Mouse (Mus musculus) intestine, embryonic 14.5 days (tissue): ENCODE data around the gene Tacr2. TPM values are rescaled to one million over a fixed set of nuclear protein-coding genes. Genes with fewer than 3 reads are reported as not detected.

ENCODE experiments used
- ATAC-seq: fragments of 200-750 bp; cut with Nextera tagmentation; replicated peaks from 2 replicates; pipeline ENCODE4 v1.8.0; 2017; ENCODE audit warnings: low read depth, moderate number of reproducible peaks, moderate TSS enrichment, moderate library complexity; ENCODE audit not compliant: low FRiP score, low TSS enrichment
- DNase-seq: peaks from one replicate; pipeline ENCODE4 v3.0.0-alpha.2; 2018; ENCODE audit warnings: low spot score
- H3K27ac ChIP-seq: fragments of 300-500 bp; sonication (generic); 2 replicates; pipeline ENCODE4 v1.5.1; 2014; ENCODE audit warnings: low read depth, mild to moderate bottlenecking, control low read depth
- H3K27me3 ChIP-seq: fragments of 300-500 bp; sonication (generic); replicated peaks from 2 replicates; pipeline ENCODE4 v1.6.1; 2014; ENCODE audit warnings: low read length, control low read depth; ENCODE audit not compliant: control insufficient read depth, insufficient read depth
- H3K36me3 ChIP-seq: fragments of 300-500 bp; sonication (generic); 2 replicates; pipeline ENCODE4 v1.6.1; 2014; ENCODE audit warnings: low read length, control low read depth; ENCODE audit not compliant: control insufficient read depth, insufficient read depth
- H3K4me1 ChIP-seq: fragments of 300-500 bp; sonication (generic); replicated peaks from 2 replicates; pipeline ENCODE4 v1.6.1; 2014; ENCODE audit warnings: low read length, control low read depth, mixed read lengths; ENCODE audit not compliant: control insufficient read depth, insufficient read depth
- H3K4me2 ChIP-seq: fragments of 300-500 bp; sonication (generic); 2 replicates; pipeline ENCODE4 v1.6.1; 2014; ENCODE audit warnings: low read length
- H3K4me3 ChIP-seq: fragments of 300-500 bp; sonication (generic); 2 replicates; pipeline ENCODE4 v1.5.1; 2014; ENCODE audit warnings: low read depth, low read length, control low read depth, mixed read lengths
- H3K9ac ChIP-seq: fragments of 300-500 bp; sonication (generic); 2 replicates; pipeline ENCODE4 v1.6.1; 2014; ENCODE audit warnings: mild to moderate bottlenecking, low read length
- H3K9me3 ChIP-seq: fragments of 300-500 bp; sonication (generic); 2 replicates; pipeline ENCODE4 v1.6.1; 2016; ENCODE audit warnings: low read length, control low read depth; ENCODE audit not compliant: control insufficient read depth
- WGBS: fragments of 180-500 bp; shearing (Covaris S2); extraction: QIAGEN DNeasy Blood & Tissue Kit; methylation state at CpG from one replicate; pipeline ENCODE4 v1.1.7; 2014; 5-methylcytosine and 5-hydroxymethylcytosine counted together
- polyA plus RNA-seq: library from polyadenylated mRNA; unstranded; fragments of >200 nt; fragmentation: Nextera tagmentation; extraction: Ambion mirVana; gene quantifications from 2 replicates; pipeline ENCODE4 v1.2.1, GENCODE M21; 2014

The Tacr2 gene
- polyA plus RNA-seq, 1 experiment from 2014 or later = 0.50 TPM

DNA sequence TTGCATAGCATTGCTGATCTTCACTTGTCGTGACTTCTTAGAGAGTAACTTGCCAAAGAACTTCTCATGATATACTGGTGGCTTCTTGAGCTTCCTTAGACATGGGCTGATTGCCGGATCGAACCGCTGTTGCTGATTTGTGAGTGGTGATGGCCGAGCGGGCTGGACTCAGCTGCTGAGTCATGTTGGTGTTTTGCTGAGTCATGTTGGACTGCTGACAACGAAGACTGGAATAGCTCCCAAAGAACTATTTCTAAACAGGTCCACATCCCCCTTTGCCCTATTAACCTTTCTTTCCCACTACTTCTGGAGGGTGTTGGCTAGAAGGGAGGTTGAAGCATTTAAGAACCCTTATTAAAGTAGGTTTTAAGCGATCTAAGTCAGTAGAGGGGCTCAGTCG, 8.2 kb upstream of the Tacr2 start:
- no peak overlapping the region for H3K27ac ChIP-seq
- no peak overlapping the region for H3K4me3 ChIP-seq
- no peak overlapping the region for H3K4me2 ChIP-seq
- no peaks in the 10 kb centered on the region for H3K36me3 ChIP-seq
- H3K9ac ChIP-seq = no peak overlapping the region
- H3K4me1 ChIP-seq = peaks cover 9% of the 10 kb centered on the region; the same call in 1 of the 2 replicates
- ATAC-seq = no peak
- H3K27me3 ChIP-seq = no peaks in the 10 kb centered on the region
- DNase-seq = no peak
- H3K9me3 ChIP-seq = no peaks in the 10 kb centered on the region
- WGBS = 91% methylated on average over 9 of the region's 9 CpGs

DNA sequence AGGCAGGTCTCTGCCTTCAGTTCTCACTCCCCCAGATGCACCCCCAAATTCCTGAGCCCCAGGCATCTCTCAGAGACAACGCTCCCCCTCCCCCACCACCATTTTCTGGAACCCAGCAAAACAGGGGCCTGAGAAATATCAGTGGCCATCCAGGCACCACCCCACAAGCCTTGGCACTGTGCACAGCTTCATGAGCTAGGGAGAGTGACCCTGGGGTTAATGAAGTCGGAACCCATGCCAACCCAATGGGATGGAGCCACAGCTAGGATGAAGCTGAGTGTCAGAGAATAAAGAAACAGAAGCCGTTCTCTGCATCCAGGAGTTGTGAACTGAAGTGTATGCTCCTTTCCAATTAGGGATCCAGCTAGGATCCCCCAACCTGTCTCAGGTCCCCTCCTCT, 5.1 kb upstream of the Tacr2 start:
- ATAC-seq = no peak
- no peak overlapping the region for H3K4me2 ChIP-seq
- no peak overlapping the region for H3K9ac ChIP-seq
- no peak for DNase-seq
- H3K4me1 ChIP-seq = peaks cover 9% of the 10 kb centered on the region; the same call in 1 of the 2 replicates
- H3K4me3 ChIP-seq = no peak overlapping the region
- no peaks in the 10 kb centered on the region for H3K9me3 ChIP-seq
- H3K36me3 ChIP-seq = no peaks in the 10 kb centered on the region
- peak overlapping the region; percentile 58; the same call in 1 of the 2 replicates for H3K27ac ChIP-seq
- no peaks in the 10 kb centered on the region for H3K27me3 ChIP-seq
- WGBS = 44% methylated on average over 3 of the region's 3 CpGs

DNA sequence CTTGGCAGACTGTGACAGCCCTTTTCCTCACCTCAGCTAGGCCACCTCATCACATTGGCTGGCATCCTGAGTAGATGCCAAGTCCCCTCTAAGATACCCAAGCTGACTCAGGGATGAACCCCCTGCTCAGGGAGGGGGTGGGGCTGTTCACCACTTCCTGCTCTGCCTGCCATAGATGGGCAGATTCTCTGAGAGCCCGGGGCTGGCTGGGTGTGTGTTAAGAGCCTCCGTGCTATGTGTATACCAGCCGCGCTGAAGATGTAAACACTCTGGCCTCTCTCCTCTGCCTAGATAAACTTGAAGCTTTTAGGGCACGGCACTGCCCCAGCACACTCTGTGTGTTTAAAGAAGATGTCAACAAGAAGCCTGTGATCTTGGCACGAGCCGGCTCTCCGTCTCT, 4.4 kb upstream of the Tacr2 start:
- WGBS = 9% methylated on average over 8 of the region's 8 CpGs
- H3K27ac ChIP-seq = peak overlapping the region; percentile 58

DNA sequence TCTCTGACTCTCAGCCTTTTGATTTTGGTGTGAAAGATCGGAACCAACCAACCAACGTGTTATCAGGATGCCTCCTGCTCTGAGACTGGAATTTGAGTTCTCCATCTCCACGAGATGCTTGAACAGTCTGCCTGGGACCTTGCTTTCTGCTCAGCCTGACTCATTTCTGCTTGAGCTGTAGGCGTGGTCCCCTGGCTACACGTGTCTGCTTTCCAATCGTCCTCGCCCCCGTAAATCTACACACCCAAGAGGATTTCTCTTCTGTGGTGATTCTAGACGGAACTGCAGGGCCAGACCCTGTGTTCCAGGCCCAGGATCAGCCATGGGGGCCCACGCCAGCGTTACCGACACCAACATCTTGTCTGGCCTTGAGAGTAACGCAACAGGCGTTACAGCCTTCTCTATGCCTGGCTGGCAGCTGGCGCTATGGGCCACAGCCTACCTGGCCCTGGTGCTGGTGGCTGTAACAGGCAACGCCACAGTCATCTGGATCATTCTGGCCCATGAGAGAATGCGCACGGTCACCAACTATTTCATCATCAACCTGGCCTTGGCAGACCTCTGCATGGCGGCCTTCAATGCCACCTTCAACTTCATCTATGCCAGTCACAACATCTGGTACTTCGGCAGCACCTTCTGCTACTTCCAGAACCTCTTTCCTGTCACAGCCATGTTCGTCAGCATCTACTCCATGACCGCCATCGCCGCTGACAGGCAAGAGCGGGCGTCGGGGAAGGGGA, 428 bp downstream of the Tacr2 start:
- Histone ChIP-seq H3K27me3 (no peaks in the 10 kb centered on the region), H3K27ac (no peak overlapping the region), H3K36me3 (no peaks in the 10 kb centered on the region), H3K4me1 (peaks cover 7% of the 10 kb centered on the region; the same call in 1 of the 2 replicates), H3K9me3 (no peaks in the 10 kb centered on the region), H3K4me3 (no peak overlapping the region), H3K4me2 (no peak overlapping the region), H3K9ac (no peak overlapping the region)
- ATAC-seq (no peak), DNase-seq (no peak)
- 83% methylated on average over 27 of the region's 27 CpGs for WGBS

More for the DNA sequence above, 4.4 kb upstream of the Tacr2 start:
- Histone ChIP-seq H3K36me3 (no peaks in the 10 kb centered on the region), H3K27me3 (no peaks in the 10 kb centered on the region), H3K4me1 (peaks cover 9% of the 10 kb centered on the region; the same call in 1 of the 2 replicates), H3K9ac (no peak overlapping the region), H3K4me2 (no peak overlapping the region), H3K9me3 (no peaks in the 10 kb centered on the region), H3K4me3 (no peak overlapping the region)
- DNase-seq (no peak), ATAC-seq (peak; percentile 56)

DNA sequence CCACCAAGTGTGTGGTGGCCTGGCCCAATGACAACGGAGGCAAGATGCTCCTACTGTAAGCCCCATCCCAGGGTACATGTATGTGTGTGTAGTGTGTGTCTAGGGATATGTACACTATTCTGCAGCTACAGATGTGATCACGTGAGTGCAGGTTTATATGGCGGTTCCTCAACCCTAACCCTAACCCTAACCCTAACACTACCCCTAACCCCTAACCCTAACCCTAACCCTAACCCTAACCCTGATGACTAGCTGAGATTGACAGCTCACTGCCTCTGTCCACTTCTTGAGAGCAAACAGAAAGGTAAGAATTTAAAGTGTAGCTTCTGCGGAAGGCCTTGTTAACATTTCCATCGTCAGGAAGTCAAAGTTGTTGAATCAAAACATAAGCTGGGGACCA, 6.1 kb downstream of the Tacr2 start:
- H3K9ac ChIP-seq = no peak overlapping the region
- no peak overlapping the region for H3K4me3 ChIP-seq
- H3K9me3 ChIP-seq = no peaks in the 10 kb centered on the region
- H3K27me3 ChIP-seq = no peaks in the 10 kb centered on the region
- ATAC-seq = no peak
- no peaks in the 10 kb centered on the region; the same call in 1 of the 2 replicates for H3K4me1 ChIP-seq
- no peak overlapping the region for H3K27ac ChIP-seq
- 79% methylated on average over 5 of the region's 5 CpGs for WGBS
- DNase-seq = peak; percentile 65
- H3K4me2 ChIP-seq = no peak overlapping the region
- H3K36me3 ChIP-seq = no peaks in the 10 kb centered on the region

DNA sequence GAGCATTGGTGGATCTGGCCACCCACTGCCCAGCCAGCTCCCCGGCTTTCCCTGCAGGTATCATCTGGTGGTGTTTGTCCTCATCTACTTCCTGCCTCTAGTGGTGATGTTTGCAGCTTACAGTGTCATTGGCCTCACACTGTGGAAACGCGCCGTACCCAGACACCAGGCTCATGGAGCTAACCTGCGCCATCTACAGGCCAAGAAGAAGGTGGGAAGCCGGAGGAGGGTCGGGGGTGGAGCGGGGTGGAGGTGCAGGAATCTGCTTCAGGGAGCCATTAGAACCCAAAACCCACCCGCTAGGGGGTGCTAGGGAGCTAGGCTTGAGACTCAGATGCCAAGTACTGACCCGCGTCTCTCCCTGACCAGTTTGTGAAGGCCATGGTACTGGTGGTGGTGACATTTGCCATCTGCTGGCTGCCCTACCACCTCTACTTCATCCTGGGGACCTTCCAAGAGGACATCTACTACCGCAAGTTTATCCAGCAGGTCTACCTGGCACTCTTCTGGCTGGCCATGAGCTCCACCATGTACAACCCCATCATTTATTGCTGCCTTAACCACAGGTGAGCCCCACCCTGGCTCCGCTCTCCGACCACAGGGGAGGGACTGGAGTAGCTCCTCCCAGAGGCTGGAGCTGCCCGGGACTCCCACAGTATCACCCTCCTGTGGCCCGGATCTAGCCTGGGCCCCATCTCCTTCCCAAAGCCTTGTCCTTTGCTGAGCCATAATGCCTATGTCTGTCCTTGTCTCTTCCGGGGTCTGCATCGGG, 9.1 kb downstream of the Tacr2 start:
- peak; percentile 88 for DNase-seq
- H3K4me1 ChIP-seq = no peaks in the 10 kb centered on the region; the same call in 1 of the 2 replicates
- no peak overlapping the region for H3K4me2 ChIP-seq
- peak; percentile 57 for ATAC-seq
- no peaks in the 10 kb centered on the region for H3K27me3 ChIP-seq
- no peaks in the 10 kb centered on the region for H3K36me3 ChIP-seq
- 16% methylated on average over 18 of the region's 18 CpGs for WGBS
- H3K27ac ChIP-seq = no peak overlapping the region
- H3K9me3 ChIP-seq = no peaks in the 10 kb centered on the region
- no peak overlapping the region for H3K9ac ChIP-seq
- no peak overlapping the region for H3K4me3 ChIP-seq

DNA sequence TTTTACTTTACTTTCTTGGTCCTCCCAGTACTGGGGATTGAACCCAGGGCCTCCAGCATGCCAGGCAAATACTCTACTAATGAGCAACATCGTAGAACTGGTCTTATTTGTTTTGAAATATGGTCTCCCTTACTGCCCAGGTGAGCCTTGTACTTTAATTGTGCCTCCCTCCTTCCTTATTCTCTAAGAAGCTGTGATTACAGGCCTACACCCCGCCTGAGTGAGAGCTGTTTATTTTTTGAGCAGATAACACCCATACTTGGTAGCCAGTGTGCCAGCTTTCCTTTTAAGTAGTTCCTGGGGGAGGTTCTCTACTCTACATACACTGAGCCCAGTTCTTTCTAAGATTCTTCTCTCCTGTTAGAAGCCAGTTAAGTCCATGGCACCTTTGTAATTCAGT, 12.1 kb downstream of the Tacr2 start:
- Histone ChIP-seq H3K36me3 (peaks cover 9% of the 10 kb centered on the region), H3K4me1 (no peaks in the 10 kb centered on the region; the same call in 1 of the 2 replicates), H3K27ac (no peak overlapping the region), H3K4me3 (no peak overlapping the region), H3K9ac (no peak overlapping the region), H3K4me2 (no peak overlapping the region), H3K27me3 (no peaks in the 10 kb centered on the region), H3K9me3 (no peaks in the 10 kb centered on the region)
- WGBS = 36% methylated on average over 2 of the region's 2 CpGs
- DNase-seq = no peak
- ATAC-seq = no peak

DNA sequence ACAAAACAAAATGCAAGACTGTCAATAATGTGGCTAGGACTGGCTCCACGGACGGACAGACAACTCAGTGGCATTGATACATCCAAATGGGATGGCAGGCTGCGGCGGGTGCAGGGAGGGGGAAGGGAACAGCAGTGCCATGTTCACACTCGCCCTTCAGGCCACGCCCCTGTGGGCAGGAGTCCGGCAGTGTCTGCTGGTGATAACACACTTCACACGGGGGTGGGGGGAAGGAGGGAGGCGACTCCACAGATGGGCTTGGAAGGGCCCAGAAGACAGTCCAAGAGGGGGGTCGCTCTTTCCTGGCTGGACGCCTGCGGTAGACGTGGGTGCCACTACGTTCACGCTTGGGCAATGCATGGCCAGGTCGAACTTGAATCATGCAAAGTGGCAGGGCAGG, 17.0 kb downstream of the Tacr2 start:
- 76% methylated on average over 16 of the region's 16 CpGs for WGBS
- no peak overlapping the region for H3K27ac ChIP-seq
- H3K36me3 ChIP-seq = peaks cover 24% of the 10 kb centered on the region
- no peaks in the 10 kb centered on the region for H3K4me1 ChIP-seq
- no peak overlapping the region for H3K4me3 ChIP-seq
- H3K27me3 ChIP-seq = no peaks in the 10 kb centered on the region
- no peak for ATAC-seq
- H3K9ac ChIP-seq = no peak overlapping the region
- no peaks in the 10 kb centered on the region for H3K9me3 ChIP-seq
- DNase-seq = no peak
- no peak overlapping the region for H3K4me2 ChIP-seq
